Mouse (Mus musculus) forebrain, embryonic 10.5 days (tissue): ENCODE data around the gene Pou2f1. TPM values are rescaled to one million over a fixed set of nuclear protein-coding genes. Genes with fewer than 3 reads are reported as not detected.

Experiments used
- DNase-seq: peaks from one replicate; pipeline ENCODE4 v3.0.0-alpha.2; 2017; ENCODE audit warnings: low spot score; ENCODE audit errors: extremely low spot score
- H3K27ac ChIP-seq: fragments of 300-500 bp; sonication (generic); 2 replicates; pipeline ENCODE4 v1.5.1; 2016; ENCODE audit warnings: mild to moderate bottlenecking
- H3K27me3 ChIP-seq: fragments of 300-500 bp; sonication (generic); 2 replicates; pipeline ENCODE4 v1.6.1; 2016; ENCODE audit warnings: mild to moderate bottlenecking; ENCODE audit not compliant: poor library complexity, severe bottlenecking
- H3K36me3 ChIP-seq: fragments of 300-500 bp; sonication (generic); replicated peaks from 2 replicates; pipeline ENCODE4 v1.6.1; 2016; ENCODE audit warnings: mild to moderate bottlenecking, moderate library complexity
- H3K4me1 ChIP-seq: fragments of 300-500 bp; sonication (generic); 2 replicates; pipeline ENCODE4 v1.6.1; 2016
- H3K4me3 ChIP-seq: fragments of 300-500 bp; sonication (generic); 2 replicates; pipeline ENCODE4 v1.5.1; 2016; ENCODE audit warnings: mild to moderate bottlenecking, moderate library complexity
- H3K9me3 ChIP-seq: fragments of 300-500 bp; sonication (generic); 2 replicates; pipeline ENCODE4 v1.6.1; 2016; ENCODE audit warnings: mild to moderate bottlenecking, moderate library complexity
- WGBS: fragments of 180-500 bp; shearing (Covaris S2); methylation state at CpG from one replicate; pipeline ENCODE4 v1.1.7; 2016; 5-methylcytosine and 5-hydroxymethylcytosine counted together
- polyA plus RNA-seq: library from polyadenylated mRNA; unstranded; fragments of >200 nt; fragmentation: Nextera tagmentation; extraction: Ambion mirVana; gene quantifications from 2 replicates; pipeline ENCODE4 v1.2.1, GENCODE M21; 2016

The Pou2f1 gene
- polyA plus RNA-seq, 1 experiment from 2014 or later = 23.6 TPM

DNA sequence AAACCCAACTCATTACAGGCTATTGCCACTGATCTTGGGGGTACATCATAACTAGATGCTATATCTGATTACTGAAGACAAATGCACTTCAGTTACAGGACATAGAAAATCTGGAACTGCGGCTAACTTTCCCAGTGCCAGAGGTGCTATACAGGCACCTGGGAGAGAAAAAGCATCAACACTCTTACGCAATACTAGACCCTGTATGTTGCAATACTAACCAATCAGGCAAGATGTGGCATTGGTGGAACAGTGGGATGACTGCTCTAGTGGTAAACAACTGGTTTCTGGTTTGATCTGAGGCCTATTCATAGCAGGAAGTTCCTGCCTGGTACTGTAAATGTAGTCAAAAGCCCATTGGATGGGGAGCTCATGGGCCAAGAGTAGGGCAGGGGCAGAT is 123.7 kb downstream of the Pou2f1 start:
- Histone ChIP-seq H3K36me3 (peaks cover 78% of the 10 kb centered on the region), H3K27me3 (no peaks in the 10 kb centered on the region), H3K9me3 (no peaks in the 10 kb centered on the region), H3K4me3 (no peak overlapping the region), H3K4me1 (peaks cover 12% of the 10 kb centered on the region), H3K27ac (no peak overlapping the region)
- WGBS = 93% methylated on average over 2 of the region's 2 CpGs
- no peak for DNase-seq

DNA sequence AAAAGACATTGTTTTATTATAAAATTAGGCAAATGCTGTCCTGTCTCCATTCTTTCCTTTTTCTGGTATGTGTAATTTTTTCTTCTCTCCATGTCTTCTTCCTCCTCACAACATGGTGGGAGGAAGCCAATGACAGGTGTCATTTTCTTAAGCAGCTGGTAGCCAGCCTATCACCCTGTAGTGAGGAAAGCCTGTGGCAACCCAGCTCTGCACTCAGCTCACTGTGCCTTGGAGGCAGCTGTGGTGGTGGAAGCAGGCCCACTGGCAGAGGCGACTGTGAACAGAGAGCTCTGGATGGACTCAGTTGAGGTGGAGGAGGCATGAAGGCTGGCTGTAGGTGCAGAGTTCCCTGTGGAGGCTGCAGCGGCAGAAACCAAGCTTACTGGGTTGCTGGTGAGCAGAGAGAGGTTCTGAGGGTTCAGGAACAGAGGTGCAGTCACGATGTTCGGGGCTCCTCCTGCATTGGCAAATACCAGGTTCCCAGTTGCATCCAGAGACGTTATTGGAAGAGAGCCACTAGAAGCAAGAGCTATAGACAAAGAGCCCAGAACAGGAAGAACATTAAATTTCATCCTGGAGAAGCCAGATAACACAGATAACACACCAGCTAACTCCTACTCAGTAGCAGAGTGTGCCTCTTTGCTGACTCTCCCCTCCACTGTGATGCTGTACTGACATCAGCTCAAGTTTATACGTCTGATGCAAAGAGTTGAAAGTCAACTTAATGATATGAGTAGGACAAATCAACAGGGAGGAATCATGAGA is 126.8 kb downstream of the Pou2f1 start:
- H3K27ac ChIP-seq = no peak overlapping the region
- no peak overlapping the region for H3K4me3 ChIP-seq
- peaks cover 5% of the 10 kb centered on the region for H3K4me1 ChIP-seq
- no peak for DNase-seq
- H3K27me3 ChIP-seq = no peaks in the 10 kb centered on the region
- H3K9me3 ChIP-seq = no peaks in the 10 kb centered on the region
- peaks cover 69% of the 10 kb centered on the region for H3K36me3 ChIP-seq
- 91% methylated on average over 6 of the region's 6 CpGs for WGBS

DNA sequence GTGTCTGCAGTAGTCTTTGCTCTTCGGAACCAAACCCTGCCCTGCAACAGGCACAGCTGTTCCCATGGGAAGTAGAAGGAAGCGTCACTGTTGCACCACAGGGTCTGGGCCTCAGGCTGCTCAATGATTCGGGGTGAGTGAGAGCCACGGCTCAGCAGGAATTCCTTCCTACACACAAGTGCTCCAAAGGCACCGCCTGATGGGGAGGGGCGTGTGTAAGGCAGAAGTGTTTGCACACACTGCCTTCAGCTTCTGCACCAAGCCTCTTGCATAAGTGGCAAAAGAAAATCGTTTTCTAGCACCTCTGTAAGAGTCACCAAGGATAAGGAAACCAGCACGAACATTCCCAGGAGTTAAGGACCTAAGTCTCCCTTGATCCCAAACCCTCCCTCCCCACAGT is 127.8 kb downstream of the Pou2f1 start:
- no peak overlapping the region for H3K4me3 ChIP-seq
- H3K36me3 ChIP-seq = peaks cover 67% of the 10 kb centered on the region
- H3K9me3 ChIP-seq = no peaks in the 10 kb centered on the region
- no peaks in the 10 kb centered on the region for H3K27me3 ChIP-seq
- 0 out of 2 replicates have a peak overlapping the region, but pooled peaks have one; percentile 9 for H3K27ac ChIP-seq
- DNase-seq = no peak
- WGBS = 59% methylated on average over 8 of the region's 8 CpGs
- H3K4me1 ChIP-seq = peaks cover 5% of the 10 kb centered on the region

DNA sequence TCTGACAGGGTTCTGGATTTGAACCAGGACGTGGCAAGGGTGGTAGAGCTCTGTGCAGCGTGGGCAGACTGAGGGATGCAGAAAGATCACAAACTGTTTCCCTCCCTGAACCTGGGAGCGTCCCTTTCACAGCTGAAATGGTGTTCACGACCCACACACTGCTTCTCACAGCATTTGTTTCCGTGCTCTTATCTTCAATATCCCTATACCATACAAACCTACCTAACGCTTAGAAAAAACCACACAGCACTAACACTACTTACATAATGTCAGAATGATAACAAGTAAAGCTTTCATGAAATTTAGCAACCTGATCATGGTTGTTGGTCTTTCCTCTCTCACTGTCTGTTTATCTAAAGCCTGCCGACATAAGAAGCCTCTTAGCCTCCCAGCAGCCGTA is 133.8 kb downstream of the Pou2f1 start:
- 89% methylated on average over 8 of the region's 8 CpGs for WGBS
- no peak overlapping the region for H3K4me3 ChIP-seq
- peaks cover 51% of the 10 kb centered on the region for H3K36me3 ChIP-seq
- no peaks in the 10 kb centered on the region for H3K27me3 ChIP-seq
- no peak for DNase-seq
- H3K4me1 ChIP-seq = peaks cover 13% of the 10 kb centered on the region
- no peak overlapping the region for H3K27ac ChIP-seq
- H3K9me3 ChIP-seq = no peaks in the 10 kb centered on the region

DNA sequence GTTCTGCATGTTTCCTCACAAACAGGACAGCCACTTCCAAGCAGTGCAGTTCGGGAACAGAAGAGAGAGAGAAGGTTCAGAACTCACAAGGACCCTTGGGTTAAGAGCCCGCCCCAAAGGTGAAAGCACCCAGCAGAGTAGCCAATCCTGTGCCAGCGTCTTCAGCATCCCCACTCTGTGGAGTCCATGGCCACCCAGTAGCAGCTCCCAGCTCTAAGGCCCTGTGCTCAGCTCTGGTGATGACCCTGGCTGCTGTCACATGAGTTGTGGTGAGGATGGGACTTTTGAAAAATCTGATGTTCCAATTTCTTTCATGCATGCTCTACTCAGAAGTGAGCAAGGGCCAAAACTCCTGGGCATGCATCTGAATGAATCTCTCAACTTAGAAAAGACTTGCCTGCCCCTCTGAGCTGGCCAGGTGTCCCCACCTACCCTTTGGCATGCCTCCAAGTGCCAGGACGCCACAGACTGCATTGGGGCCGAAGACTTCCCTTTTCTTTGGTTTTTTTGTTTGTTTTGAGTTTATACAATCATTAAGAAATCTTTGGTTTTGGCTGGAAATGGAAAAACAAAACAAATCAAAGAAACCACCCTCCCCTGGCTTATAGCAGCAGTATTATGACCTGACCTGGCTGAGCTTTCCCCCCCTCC is 135.7 kb downstream of the Pou2f1 start:
- no peak for DNase-seq
- Histone ChIP-seq H3K4me1 (peaks cover 17% of the 10 kb centered on the region), H3K27ac (no peak overlapping the region), H3K9me3 (no peaks in the 10 kb centered on the region), H3K36me3 (peaks cover 44% of the 10 kb centered on the region), H3K4me3 (no peak overlapping the region), H3K27me3 (no peaks in the 10 kb centered on the region)
- WGBS = 79% methylated on average over 5 of the region's 5 CpGs

DNA sequence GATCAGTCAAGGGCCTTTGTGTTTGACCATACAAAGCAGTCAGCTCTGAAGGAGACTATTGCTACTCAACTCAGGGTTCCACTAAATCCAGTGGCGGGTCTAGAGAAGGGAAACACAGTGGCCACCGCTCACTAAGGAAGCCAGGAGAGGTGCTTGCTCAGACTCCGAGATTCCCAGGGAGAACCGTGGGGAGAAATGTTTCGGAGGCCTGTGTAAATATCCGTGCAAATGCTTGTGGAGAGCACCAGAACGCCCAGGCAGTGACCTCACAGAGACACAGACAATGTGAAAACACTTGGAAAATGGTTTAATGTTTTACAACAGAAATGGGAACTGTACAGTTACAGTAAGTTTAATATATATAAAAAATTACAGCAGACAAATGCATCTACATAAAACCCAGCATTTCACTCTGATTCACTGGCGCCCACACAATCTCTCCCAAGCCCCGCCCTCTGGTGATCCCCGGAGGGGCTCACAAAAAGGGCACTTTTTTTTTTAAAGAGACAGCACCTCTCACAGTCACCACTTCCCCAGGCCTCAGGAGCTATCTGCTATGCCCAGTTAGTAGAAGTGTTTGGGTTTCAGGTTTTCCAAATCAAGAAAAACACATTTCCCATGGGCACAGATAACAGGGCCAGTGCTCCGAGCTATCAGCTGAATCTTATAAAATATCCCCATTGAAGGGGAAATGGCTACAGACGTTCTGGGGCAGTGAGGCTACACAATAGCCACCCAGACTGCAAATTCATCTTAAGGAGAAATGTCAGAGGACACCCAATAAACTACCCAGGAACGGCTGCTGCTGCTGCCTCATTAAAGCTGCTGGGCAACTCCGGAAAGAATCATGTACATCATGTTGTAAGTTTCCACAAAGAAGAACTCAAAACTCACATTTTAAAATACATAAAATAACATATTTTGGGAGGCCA is 137.3 kb downstream of the Pou2f1 start:
- no peak for DNase-seq
- Histone ChIP-seq H3K36me3 (peaks cover 41% of the 10 kb centered on the region), H3K4me3 (no peak overlapping the region), H3K27me3 (no peaks in the 10 kb centered on the region), H3K9me3 (no peaks in the 10 kb centered on the region), H3K4me1 (peaks cover 31% of the 10 kb centered on the region), H3K27ac (peak overlapping the region; percentile 17; the same call in 1 of the 2 replicates)
- WGBS = 61% methylated on average over 14 of the region's 14 CpGs

DNA sequence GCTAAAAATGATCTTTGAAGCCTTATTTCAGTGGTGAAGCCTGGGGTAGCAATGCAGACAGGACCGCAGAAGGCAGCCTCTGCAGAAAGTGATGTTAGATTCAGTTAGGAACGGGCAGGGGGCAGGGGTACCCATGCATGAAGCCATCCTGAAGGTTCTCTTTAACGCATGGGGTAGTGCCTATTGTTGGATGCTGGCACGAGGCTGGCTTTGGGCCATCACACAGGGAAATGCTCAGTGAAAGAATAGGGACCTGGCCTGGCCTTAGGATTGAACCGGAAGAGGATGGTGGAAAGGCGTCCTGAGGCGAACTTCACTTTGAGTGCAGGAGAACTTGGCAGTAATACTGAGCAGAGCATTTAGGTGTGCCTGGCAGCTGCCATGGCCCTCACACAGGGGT is 140.4 kb downstream of the Pou2f1 start:
- DNase-seq = no peak
- Histone ChIP-seq H3K9me3 (no peaks in the 10 kb centered on the region), H3K27me3 (peaks cover 10% of the 10 kb centered on the region), H3K4me3 (no peak overlapping the region), H3K27ac (no peak overlapping the region), H3K4me1 (peaks cover 31% of the 10 kb centered on the region), H3K36me3 (peaks cover 14% of the 10 kb centered on the region)
- 83% methylated on average over 7 of the region's 7 CpGs for WGBS

DNA sequence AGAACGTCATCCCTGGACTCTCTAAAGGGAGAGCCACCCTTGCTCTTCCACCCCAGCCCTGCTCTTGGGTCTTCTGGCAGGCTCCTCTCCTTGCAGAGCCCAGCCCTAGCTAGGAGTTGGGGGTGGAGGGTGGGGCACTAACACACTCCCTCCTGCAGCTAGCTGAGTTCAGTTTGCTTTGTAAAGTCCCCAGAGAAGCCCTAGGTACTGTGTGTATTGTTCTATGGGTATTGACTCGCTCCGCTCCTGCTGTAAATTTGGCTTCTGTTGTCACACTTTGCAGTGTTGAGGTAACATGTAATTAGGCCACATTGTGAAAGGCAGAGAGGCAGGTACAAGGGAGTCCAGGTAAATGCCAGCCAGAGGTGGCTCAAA is 141.3 kb downstream of the Pou2f1 start:
- peak overlapping the region; percentile 26; the same call in 1 of the 2 replicates for H3K27ac ChIP-seq
- H3K4me1 ChIP-seq = peaks cover 35% of the 10 kb centered on the region
- no peak overlapping the region for H3K4me3 ChIP-seq
- DNase-seq = no peak
- peaks cover 9% of the 10 kb centered on the region for H3K36me3 ChIP-seq
- 81% methylated on average over 3 of the region's 3 CpGs for WGBS
- peaks cover 19% of the 10 kb centered on the region for H3K27me3 ChIP-seq
- H3K9me3 ChIP-seq = no peaks in the 10 kb centered on the region

DNA sequence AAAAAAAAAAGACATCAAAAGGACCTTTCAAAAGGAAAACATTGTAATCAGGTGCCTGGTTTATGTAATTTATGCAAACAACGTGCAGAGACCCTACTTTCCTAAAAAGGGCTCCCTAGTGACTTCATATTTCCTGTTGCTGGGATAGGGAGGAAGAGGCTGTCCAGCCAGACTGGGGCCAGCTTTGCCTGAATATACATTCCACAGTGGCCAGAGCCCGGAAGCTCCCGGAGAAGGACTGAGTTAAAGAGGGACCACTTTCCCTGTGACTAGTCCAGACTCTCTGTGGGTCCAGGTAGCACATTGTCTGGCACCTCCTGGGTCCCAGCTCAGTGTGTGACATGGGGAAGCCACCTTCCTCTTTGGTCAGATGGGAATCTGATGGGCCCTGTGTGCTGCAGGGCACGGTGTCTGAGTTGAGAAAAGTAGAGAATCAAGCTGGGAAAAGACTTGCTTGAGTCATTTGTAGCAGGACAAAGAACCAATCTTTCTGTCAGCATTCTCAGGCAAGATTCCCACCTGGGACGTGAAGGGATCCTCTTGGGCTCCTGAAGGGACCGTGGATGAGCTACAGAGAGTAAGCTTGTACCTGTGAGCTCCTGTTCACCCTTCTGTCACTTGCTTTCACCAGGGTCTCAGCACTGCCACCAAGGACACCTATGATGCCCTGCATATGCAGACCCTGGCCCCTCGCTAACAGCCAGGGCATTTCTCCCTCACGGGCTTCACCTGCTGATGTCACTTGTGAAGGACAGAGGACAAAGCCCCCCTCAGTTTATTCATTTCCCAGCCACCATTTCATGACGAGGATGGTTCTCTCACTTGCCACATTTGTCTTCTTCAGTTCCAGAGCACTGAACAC is 141.9 kb downstream of the Pou2f1 start:
- DNase-seq = no peak
- H3K27ac ChIP-seq = peak overlapping the region; percentile 26; the same call in 1 of the 2 replicates
- WGBS = 85% methylated on average over 9 of the region's 9 CpGs

DNA sequence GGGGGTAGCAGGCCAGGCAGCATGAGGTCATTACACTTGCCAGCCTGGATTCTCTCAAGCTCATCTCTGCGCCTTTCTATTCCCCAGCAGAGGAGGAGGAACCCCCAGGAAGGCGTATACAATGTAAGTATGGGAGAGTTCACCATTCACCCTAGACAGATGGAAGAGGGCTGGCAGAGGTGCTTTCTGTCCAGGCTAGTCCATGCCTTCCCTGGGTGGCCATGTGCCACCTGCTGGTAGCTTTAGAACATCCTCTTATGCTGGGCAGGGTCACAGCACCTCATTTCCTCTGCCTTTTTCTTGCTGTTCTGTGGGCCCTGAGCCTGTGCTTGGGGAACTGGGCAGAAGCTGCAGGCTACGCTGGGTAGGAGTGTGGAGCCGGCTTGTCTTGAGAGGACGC is 144.1 kb downstream of the Pou2f1 start:
- Histone ChIP-seq H3K27ac (0 out of 2 replicates have a peak overlapping the region, but pooled peaks have one; percentile 4), H3K4me1 (peaks cover 27% of the 10 kb centered on the region), H3K36me3 (no peaks in the 10 kb centered on the region), H3K9me3 (no peaks in the 10 kb centered on the region), H3K27me3 (peaks cover 46% of the 10 kb centered on the region), H3K4me3 (no peak overlapping the region)
- DNase-seq = peak; percentile 16
- WGBS = 85% methylated on average over 5 of the region's 5 CpGs

More for the DNA sequence above, 141.9 kb downstream of the Pou2f1 start:
- Histone ChIP-seq H3K27me3 (peaks cover 24% of the 10 kb centered on the region), H3K36me3 (peaks cover 9% of the 10 kb centered on the region), H3K4me1 (peaks cover 37% of the 10 kb centered on the region), H3K9me3 (no peaks in the 10 kb centered on the region), H3K4me3 (no peak overlapping the region)

DNA sequence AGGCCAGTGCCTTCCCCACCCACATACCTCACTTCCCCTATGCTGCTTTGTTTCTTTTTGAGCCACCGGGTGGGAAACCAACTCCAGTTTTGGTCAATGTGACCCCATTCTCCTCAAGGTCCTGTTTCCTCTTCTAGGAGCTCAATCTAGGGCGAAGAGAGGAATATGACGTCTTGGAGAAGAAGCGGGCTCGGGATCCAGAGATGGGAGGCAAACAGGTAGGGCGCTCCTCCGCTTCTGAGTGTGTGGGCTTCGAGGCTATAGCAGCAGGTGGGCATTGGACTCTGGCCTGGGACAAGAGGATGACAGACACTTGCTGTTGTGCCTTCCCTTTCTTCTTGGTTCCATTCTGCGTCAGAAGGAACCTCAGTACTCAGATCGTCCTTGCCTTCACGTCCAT is 145.2 kb downstream of the Pou2f1 start:
- DNase-seq = peak; percentile 11
- Histone ChIP-seq H3K4me3 (no peak overlapping the region), H3K9me3 (no peaks in the 10 kb centered on the region), H3K27ac (no peak overlapping the region), H3K4me1 (peaks cover 36% of the 10 kb centered on the region), H3K27me3 (peaks cover 56% of the 10 kb centered on the region), H3K36me3 (no peaks in the 10 kb centered on the region)
- WGBS = 95% methylated on average over 11 of the region's 11 CpGs
